Mouse (Mus musculus): ENCODE results near the gene Kcne3.

Kcne3 gene

GRCm38 (mm10) chr7:100176269-100176668 is at the start of gene Kcne3:
TSS of gene Kcne3 (plus strand) at chr7:100176502.
- DNase-seq (ENCODE audit: low spot score) = no peak

DNA sequence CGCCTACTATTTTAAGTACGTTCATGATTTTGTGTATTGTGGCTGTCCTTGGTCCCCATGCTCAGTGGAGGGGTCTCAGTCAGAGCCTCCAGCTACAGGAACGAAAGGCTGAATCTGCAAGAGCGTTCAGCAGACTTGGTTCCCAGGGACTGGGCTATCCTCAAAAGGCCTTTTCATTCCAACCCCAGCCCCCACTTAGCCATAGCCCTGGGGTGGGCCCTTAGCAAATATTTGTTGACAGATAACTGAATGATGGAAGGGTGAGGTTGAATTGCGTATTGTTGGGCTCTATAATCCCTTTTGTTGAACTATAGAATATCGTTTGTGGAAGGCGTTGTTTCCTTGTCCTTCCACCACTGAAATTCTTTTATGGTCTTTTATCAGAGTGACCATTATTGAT is 49.8 kb upstream of the Kcne3 start:
- DNase-seq (ENCODE audit: low spot score) = no peak

DNA sequence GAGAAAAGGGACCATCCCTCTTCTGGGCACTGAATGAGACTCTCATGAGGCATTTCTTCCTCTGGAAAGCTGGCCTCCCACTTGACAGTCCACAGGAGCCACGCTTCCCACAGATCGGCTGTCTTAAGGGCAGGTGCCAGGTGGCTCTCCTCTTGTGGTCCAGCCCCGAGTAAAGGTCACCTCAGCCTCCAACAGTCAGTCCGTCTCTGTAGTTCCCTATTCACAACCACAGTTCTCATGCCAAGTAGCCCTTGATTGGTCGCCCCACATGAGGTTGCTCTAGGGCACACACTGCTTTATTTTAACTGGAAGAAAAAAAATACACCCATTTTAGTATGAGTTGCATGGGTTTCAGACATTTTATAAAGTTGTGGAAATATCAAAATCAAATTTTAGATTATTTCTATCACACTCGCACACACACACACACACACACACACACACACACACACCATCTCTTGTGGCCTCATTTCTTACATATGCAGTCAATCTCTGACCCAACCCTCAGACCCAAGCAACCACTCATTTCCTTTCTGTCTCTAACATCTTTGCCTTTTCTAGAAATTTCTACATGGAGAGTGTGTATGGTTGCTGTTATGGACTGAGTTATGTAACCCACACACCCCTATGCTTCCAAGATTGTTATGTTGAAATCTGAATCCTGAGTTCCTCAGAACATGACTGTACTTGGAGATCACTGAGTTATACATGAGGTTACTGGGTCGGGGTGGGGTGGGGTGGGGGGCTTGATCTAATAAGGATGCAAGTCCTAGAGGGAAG is 47.9 kb upstream of the Kcne3 start:
- no peak for DNase-seq (ENCODE audit: low spot score)

GRCm38 (mm10) chr7:100130592-100130991 is 45.7 kb upstream of the Kcne3 start:
- DNase-seq (ENCODE audit: low spot score) = no peak

DNA sequence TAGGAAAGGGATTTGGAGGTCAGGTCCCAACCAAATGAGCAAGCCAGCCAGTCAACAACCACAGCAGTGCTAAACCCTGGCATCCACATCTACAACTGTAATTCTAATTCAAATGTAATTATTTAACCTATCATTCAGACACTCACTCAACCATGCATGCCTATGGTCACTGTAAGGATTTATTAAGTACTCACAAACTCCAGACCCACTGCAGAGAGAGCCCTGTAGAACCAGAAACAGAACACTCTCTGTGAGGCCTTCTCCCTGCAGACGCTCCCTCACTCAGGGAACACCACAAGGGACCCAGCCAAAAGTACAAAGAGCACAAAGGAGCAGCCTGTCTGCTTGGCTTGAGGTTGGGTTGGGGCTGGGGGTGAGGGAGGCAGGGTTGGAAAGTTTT is 43.9 kb upstream of the Kcne3 start:
- no peak for DNase-seq (ENCODE audit: low spot score)

GRCm38 (mm10) chr7:100137038-100137437 is 39.3 kb upstream of the Kcne3 start:
- no peak for DNase-seq (ENCODE audit: low spot score)

- DNase-seq (ENCODE audit: low spot score) = no peak
Observed at GRCm38 (mm10) chr7:100138075-100138474, 38.2 kb upstream of the Kcne3 start.

- no peak for DNase-seq (ENCODE audit: low spot score)
Observed at GRCm38 (mm10) chr7:100140591-100140990, 35.7 kb upstream of the Kcne3 start.

DNA sequence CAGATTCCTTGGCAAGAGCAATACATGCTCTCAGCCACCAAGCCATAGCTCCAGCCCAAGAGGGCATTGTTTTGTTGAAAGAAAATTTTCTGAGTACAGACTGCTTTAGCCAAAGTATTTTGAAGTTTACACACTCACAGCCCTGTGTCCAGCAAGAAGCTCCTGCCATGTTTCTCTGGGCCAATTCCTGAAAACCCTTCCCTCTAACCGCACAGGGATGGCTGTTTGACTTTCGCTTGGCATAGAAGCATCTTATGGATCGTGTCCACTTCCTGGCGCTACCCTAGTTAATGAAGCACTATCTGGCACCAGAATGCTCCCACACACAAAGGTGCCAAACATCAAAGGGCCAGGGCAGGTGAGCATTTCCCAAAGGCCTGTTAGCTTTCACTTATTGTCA is 27.7 kb upstream of the Kcne3 start:
- no peak for DNase-seq (ENCODE audit: low spot score)

DNA sequence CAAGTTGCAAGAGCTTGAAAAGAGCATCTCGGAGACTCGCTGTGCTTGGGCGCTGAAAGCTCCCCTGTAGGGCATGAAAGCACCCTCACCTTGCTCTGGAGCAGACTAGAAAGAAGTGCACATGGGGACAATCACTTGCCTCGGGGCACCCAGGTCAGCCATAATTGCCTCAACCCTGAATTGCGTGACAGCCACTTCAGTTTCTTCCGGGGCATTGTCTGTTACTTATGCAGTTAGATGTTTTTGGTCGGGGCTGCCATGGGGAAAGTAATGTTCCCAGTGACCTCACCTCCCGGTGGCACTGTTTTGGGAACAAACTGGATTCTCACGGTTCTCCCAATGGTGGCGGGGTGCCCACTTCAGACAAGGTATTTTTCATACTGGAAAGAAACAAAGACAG is 26.2 kb upstream of the Kcne3 start:
- no peak for DNase-seq (ENCODE audit: low spot score)

GRCm38 (mm10) chr7:100150626-100151025 is 25.7 kb upstream of the Kcne3 start:
- no peak for DNase-seq (ENCODE audit: low spot score)

GRCm38 (mm10) chr7:100157669-100158068 is 18.6 kb upstream of the Kcne3 start:
- no peak for DNase-seq (ENCODE audit: low spot score)

DNA sequence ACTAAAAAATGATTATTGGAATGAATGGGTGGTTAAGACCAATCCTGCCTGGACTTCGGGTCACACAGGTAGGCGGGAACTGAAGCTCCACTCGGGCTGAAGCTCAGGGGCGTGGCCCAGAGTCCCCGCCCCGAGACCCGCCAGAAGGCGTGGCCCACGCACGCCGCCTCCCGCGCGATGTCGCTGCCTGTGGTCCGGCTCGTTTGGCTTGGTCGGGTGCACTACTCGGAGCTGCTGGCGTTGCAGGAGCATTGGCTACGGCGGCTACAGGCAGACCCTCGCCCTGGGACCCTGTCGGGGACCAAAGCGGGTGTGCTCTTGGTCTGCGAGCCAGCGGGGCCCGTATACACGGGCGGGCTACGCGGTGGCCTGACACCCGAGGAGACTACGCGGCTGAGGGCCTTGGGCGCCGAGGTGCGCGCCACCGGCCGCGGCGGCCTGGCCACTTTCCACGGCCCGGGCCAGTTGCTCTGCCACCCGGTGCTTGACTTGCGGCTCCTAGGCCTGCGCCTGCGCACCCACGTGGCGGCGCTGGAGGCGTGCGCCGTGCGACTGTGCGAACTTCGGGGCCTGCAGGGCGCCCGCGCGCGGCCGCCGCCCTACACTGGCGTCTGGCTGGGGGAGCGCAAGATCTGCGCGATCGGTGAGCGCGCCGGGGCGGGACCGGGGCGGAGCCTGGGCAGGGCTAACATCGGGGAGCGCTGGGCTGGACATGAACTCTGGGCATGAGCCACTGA is 17.0 kb upstream of the Kcne3 start, which contains the start of gene Lipt2:
TSS of gene Lipt2 (plus strand) at position 173 of the 737 bp plus-strand sequence.
- DNase-seq (ENCODE audit: low spot score) = peak; percentile 85

DNA sequence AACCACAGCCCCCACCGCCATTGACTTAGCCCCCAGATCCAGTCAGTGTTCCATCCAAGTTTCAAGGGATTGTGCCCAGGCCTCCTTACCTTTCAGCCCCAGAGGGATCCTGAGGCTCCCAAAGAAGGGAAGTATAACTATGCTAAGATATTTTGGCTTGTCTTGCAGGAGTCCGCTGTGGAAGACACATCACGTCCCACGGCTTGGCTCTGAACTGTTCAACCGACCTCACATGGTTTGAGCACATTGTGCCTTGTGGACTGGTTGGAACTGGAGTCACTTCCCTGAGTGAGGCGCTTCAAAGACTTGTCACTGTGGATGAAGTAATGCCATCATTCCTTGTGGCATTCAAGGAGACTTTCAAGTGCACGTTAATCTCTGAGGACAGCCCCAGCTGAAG is 16.3 kb upstream of the Kcne3 start:
- no peak for DNase-seq (ENCODE audit: low spot score)

GRCm38 (mm10) chr7:100163506-100163905 is 12.8 kb upstream of the Kcne3 start:
- DNase-seq (ENCODE audit: low spot score) = no peak

- no peak for DNase-seq (ENCODE audit: low spot score)
Observed at GRCm38 (mm10) chr7:100168654-100169053, 7.6 kb upstream of the Kcne3 start.

DNA sequence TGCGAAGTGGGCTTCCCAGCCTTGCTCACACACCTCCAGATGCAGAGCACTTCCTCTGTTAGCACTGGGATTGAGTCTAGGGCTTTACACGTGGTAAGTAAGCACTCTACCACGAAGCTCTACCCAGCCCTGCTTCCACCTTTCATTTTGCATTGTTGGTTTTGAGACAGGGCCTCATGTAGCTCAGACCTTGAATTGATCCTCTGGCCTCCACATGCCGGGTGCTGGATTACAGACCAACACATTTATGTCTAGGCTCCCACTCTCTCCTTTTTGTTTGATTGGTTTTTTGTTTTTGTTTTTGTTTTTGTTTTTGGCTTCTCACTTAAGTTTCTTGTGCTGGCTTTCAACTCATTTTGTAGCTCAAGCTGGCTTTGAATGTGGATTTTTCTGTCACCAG is 5.5 kb upstream of the Kcne3 start:
- no peak for DNase-seq (ENCODE audit: low spot score)

DNA sequence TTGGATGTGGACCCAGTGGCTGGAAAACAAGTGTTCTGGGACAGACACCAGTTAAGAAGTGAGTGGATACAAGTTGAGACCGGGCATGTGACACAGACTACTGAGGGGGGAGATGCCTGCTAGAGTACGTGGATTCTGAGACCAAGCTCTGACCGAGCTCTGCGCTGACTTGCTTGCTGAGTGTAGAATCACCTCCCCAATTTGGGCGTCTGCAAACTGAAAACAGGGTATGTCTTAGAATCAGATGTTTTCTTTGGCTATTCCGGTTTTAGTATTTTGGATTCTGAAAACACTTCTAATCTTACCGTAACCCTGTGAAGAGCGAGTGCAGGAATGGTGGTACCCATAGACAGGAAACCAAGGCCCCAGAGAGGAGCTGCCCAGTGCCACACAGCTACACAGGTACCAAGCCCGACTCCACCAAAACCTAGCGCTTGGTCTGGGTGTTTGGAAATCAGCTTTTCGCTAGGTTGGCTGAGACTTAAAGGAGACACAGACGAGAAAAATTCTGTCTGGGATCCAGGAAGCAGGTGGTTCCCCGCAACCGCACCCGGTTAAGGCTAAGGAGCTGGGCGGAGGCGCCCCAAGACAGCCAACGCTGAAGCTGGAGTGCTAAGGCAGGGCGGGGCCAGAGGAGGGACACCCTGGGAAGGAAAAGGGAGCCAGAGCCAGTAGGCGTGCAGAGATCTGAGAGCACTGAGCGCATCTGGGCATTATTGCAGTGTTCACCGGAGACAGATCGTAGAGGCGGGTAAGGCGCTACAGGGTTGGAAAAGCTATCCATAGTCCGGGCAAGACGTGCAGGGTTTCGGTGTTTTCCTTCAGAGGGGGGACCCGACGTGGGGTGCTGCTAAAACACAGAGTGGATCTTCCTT is 2.0 kb downstream of the Kcne3 start:
- DNase-seq (ENCODE audit: low spot score) = peak; percentile 21

- DNase-seq (ENCODE audit: low spot score) = no peak
Observed at GRCm38 (mm10) chr7:100178891-100179233, 2.6 kb downstream of the Kcne3 start.

DNA sequence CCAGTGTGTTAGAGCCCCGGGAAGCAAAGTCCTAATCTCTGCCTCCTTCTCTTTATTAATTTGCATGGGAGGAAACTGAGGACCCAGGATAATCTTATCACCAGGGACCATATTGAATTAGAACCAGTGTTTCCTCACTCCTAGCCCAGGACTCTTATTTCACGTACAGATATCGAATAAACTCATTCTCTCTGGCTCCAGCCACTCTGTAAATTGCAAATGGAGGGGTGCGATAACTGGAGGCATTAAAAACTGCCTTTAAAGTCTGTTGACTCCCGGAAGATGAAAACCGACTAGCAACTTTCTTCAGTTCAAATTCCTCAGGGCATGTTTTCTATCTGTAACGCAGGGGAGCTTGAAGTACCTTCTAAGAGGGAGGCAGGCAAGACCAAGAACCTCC is 3.1 kb downstream of the Kcne3 start:
- DNase-seq (ENCODE audit: low spot score) = no peak

DNA sequence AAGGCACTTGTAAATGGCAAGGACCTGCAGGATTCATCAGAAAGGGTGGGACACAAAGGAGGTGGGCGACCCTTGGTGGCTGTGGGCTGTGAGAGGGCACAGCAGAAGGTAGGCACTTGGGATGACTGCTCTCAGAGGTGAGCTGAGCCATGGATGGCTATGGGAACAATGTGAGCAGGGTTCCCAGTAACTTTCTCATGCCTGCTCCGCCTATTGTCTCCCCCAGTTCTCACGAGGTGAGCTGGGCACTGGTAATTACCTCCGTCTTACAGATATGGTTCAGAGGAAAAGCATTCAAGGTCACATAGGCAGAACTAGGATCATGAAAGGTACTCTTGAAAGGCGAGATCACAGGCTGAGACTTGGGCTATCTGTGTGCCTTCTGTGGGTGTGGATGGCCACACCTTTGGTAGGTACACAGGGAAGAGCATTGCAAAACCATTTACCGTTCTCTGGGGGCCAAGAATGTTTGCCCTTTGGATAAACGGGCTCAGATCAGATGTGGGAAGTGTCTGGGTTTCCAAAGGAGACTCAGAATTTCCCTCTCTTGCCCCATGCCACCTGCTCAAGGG is 3.6 kb downstream of the Kcne3 start:
- no peak for DNase-seq (ENCODE audit: low spot score)

DNA sequence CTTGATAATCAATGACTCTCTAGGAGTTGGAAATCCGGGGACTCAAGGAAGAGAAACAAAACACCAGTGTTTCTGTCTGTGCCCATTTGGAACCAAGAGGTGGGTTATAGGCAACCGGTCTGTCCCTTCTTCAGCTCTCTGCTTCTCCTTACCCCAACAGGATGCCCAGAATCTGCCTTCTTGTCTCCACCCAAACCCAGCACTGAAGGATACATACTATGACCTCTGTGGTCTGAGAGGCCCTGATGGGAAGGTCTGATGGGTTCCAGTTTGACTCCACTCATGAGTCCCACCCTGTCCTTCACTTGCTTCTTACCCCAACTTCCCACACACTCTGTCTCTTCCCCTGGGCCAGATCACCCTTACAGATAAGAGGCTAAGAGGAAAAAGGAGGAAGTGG is 4.9 kb downstream of the Kcne3 start:
- DNase-seq (ENCODE audit: low spot score) = no peak

Measured in left cerebral cortex, adult 11 months (tissue).